Mouse (Mus musculus): ENCODE measurements around the gene Fads6. TPM values are rescaled to one million over a fixed set of nuclear protein-coding genes. Genes with fewer than 3 reads are reported as not detected.
A peak's percentile ranks its signal among the peaks of the same experiment; 100 is the strongest.

Gene Fads6
- total RNA-seq, 2 experiments from 2014 or later, result 2.9 to 3.6 TPM

DNA sequence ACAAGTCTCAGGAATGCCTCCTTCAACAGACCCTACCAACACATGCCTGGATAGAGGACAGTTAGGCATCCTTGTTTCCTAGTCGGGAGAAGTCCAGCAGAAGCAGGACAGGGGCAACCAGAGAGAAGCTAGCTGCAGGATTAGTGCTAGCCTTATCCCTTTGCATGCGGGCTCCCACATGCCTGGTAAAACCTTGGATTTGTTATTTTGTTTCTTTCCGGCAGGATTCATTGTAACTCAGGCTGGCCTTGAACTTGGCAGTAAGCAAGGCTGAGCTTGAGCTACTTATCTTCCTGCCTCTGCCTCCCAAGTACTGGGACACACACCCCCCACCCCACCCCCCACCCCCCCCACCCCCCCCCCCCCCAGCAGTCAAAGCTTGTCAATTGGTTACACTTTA is 46.2 kb downstream of the Fads6 start:
- DNase-seq, result no peak

DNA sequence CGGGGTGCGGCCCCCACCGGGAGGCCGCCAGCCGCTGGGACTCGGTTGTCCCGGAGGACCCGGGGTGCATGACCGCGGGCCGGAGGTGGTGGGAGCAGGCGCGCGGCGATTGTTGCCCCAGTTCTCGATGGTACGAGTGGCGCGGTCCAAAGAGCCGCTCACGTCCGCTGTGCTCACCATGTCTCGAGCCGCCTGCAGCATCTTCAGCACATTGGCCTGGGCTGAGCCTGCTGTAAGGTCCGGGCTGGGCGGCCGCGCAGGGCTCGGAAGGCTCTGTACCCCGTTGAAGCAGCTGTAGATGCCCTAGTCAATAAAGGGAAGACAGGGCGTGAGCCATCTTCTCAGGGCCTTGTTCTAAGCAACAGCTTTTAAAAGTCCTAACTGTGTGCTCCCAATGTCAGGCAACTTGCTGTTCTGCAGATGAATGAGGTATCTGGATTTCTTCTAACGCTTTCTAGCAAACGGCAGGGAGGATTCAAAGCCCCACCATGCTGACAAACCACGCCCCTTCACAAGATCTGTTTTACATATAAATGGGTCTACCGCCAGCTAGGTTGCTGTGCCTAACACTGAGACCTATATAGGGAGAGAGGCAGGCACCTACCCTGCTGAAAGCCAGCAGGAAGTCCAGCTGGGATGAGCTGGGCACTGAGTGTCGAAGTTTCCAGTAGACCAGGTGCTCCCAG is 46.9 kb downstream of the Fads6 start:
- DNase-seq, result no peak

DNA sequence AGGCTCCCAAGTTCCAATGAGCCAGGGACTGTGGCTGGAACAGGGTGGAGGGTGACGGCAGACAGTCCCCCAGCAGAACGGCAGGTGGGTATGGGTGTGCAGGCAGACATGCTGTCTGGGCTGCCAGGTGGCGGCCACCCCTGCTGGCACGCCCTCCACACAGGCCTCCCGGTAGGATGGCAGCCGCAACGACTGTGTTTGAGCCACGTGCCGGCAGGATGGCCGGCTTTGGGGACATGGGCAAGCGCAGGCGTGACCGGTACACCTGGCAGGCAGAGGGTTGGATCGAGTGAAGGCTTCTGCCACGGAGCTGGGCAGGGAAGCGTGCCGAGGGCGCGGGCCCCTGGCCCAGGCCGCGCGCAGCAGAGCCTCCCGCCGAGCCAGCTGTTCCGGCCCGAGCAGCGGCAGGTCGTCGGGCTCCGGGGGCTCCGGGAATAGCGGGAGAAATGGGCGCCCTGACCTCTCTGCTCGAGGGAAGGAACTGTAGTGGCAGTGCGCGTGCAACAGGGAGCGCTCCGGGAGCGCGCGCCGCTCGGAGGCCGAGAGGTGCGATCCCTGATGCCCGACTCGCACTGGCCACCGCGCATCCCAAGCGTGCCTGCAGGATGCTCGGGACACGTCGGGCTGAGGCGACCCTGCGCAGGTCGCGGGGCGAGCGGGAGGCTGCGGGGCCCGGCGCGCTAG is 47.6 kb downstream of the Fads6 start:
- DNase-seq, result no peak

DNA sequence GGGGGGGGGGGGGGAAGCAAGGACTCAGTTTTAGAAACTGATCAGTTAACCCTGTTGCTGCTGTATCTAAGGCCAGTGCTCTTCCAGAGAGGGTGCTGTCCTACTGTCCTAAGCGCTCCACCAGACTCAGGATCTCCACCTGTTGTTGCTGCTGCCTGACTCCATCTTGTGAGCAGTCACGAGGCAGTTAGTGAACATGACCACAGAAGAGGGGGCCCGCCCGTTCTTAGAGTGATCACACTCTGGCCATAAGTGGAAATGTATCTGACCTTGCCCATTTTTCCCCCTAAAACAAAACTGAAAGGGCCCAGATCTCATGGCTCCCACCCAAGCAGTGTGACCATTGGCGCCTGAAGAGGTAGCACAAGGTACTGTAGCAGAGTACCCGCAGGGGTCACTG is 49.5 kb downstream of the Fads6 start:
- no peak for DNase-seq

DNA sequence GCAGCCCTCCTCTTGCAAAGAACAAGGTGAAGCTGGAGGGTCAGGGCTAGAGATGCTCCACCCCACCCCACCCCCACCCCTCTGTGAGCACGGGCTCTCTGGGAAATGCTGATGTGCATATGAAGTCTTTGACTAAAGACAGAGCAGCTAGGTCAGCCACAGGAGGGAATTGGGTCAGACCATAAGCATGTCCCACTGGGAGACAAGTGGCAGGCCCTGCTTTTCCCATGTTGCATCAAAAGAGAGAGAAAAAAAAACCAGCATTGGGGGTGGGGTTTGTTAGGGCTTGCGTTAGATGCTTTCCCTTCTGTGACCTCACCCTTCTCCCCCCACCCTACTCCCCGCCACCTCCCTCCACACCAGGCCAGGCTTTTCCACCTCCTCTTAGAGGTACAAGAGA is 50.2 kb downstream of the Fads6 start:
- no peak for DNase-seq

DNA sequence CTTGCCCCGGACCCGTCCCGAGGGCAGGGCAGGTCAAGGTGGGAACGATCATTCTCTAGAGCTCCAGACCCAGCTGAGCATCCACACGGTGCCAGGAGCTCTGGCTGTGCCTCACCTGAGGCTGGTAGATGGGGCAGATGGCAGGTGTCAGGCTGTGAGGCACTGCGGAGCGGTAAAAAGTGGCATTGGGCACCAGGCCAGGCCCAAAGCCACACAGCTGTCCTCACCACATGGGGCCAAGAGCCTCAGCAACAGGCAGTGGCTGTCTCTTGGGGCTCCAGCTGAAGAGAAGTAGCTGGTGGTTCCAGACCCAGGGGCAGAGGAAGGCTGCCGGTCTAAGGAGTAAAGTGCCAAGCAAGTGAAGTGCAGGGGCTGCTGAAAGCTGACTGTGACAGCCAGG is 51.1 kb downstream of the Fads6 start:
- no peak for DNase-seq

DNA sequence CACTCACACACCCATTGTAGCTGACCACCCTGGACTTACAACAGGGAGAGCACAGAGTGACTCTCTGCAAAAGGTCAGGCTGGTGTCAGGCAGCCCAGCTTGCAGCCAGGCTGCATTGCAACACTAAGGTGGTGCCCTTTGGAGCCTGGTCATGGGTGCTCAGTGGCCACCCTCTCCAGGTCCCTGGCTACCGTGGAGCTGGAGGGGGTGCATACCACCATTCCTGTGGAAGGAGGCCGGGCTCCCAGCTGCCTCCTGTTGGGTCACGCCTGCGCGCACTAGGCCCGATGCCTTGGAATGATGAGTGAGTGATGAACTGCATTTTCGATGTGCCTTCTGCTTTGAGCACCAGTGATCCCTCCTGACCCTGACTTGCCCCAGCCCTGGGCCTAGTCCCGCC is 52.6 kb downstream of the Fads6 start:
- no peak for DNase-seq

DNA sequence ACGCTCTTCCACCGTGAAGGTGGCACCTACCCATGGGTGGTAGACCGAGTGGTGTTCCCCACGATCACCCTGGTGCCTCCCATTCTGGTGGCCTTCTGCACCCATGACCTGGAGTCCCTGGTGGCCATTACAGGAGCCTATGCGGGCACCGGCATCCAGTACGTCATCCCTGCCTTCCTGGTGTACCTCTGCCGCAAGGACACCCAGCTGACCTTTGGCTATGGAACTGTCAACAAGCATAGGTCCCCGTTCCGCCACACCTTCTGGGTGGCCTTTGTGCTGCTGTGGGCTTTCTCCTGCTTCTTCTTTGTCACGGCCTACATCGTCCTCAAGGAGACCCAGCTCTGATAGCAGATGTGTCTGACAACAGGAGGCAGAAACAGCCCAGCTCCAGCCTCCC is 53.7 kb downstream of the Fads6 start:
- DNase-seq, result no peak

DNA sequence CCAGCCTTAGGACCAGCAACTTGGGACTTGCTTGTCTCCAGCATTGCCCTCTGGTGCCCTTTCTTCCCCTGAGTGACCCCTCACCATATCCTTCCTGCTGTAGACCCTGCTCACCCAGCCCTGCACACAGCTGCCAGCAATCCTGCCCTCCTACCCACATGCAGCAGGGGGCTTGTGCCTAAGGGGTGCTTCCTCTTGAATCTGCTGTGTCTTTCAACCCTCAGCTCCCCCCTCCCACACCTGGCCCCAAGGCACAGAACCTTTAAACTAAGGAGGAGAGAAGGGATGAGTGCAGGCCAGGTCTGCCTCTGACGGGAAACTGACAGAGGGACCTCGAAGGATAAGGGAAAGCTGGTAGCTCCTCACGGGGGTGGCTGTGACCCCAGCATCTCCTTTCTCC is 54.7 kb downstream of the Fads6 start:
- DNase-seq, result no peak

DNA sequence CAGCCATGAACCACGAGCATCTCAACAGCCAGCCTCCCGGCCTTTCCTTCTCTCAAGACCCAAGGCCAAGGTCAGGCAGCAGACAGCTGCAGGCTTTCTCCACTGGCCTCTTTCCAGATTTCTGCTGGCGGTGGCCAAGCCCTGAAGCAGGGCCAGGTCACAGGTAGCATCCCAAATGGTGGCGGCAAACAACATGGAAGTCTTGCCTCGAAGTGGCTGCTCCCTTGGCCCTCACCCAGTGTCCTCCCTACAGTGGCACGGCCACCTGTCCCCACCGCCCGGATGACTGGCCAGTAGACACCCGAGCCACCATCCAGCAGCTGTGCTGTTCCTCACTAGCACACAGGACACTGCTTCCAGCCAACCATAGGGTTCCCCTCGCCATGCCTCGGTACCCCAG is 56.1 kb downstream of the Fads6 start:
- peak; percentile 83 for DNase-seq

DNA sequence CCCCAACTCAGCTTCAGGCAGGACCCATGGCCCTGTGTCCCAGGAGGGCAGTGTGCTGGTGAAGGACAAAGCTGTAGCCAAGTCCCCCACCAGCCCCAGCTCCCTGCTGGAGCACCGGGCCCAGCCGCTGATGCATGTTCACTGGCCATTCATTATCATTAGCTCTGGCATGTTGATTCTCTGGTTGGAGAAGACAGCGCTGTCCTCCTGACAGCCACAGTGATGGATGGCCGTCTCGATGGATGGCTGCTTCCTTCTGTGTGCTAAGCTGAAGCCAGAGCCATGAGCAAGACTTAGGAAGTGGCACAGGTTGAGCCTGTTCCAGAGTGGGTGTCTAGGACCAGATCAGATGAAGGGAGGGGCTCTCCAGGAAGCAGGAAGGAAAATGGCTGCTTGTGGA is 60.9 kb downstream of the Fads6 start:
- no peak for DNase-seq

DNA sequence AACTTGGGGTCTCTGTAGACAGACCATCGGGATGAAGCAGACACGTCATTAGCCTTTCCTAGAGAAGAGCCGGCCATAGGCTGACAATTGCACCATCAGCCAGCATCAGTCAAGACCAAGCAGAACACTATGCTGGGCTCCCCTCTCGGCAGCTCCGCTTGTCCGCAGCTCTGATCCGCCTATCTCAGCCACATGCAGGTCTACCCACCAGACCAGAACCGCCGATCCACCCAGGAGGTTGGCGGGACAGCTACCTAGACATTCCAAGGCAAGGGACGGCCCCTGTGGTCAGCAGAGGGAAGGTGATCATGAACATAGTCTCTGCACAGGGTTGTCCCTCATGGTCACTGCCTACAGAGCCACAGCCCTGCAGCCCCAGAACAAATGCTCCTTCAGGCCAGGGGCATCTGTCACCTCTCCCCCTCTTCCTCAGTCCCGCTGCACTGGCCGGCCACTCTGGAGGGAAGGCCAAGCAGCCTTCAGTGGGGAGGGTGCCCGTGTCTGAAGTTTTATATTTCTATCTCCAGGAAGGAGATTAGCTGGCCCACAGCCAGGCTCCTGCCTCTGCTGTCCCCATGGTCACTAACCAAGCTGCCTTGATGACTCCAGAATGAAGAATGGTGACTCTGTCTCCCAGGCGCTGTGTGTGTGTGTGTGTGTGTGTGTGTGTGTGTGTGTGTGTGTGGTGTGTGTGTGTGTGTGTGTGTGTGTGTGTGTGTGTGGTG is 63.0 kb downstream of the Fads6 start:
- DNase-seq, result no peak

DNA sequence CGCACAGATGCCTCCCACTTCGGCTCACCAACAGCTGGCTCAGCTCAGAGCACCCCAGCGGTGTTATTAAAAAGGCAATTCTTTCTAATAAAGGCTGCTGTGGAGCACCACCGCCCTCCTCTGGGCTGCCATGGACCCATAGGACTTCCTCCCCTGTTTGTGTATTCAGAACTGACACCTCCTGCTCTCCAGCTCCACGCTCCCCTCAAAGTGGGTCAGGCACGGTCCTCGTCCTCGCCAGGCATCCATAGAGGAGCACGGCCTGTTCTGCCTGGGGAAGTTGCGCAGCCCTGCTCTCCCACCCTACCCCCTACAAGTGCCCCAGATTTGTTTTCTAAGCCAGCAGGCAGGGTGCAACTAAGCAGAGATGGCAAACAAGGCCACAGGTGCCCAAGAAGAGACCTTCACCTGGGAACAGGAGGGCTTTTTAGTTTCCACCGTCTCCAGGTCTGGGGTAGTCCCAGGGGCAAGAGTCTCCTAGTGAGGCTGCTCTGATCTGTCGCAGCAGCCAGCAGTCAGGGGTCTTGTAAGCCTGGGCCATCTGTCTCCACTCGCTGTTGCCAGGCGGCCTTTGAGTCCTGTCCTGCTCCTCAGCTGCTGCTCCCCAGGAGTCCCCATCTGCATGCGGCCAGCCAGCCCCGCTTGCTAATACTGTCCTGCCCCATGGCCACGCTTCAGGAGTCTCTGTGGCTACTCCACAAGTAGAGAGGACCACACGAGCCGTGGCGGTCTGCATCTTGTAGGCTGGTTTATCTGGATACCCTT is 63.8 kb downstream of the Fads6 start:
- no peak for DNase-seq

DNA sequence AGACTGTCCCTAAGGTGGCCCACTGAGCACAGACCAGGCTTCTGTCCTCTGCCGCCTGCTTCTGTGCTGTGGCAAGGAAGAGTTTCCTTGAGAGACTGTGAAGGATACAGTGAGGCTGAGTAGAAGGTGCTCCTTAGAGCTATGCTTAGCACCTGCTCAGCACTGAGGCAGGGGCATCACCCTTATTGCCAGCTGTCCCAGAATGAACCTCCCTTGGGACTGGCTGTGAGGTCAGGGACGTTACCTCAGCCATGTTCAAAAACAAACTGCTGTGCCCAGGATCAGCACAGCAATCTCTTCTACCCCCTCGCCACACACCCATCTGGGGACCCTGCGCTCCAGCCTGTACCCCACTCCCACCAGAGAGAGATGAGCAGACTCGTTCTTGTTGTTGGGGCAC is 64.6 kb downstream of the Fads6 start:
- no peak for DNase-seq

DNA sequence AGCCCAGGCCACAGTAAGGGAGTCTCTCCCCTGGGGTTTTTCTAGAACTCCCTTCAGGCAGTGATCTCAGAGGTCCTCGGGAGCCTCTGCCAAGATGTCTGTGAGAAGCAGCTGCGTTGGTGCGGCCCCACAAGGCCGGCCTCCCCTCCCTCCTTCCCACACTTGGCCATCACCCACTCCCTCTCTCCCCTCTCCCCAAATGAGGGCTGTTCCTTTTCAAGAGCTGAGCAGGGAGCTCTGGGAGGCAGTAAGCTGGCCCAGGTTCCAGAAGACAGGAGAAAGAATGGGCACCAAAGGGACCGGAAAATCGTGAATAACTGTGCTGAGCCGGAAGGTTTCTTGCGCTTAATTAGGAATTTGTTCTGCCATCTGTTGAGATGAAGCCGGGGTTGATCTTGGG is 65.5 kb downstream of the Fads6 start:
- no peak for DNase-seq

DNA sequence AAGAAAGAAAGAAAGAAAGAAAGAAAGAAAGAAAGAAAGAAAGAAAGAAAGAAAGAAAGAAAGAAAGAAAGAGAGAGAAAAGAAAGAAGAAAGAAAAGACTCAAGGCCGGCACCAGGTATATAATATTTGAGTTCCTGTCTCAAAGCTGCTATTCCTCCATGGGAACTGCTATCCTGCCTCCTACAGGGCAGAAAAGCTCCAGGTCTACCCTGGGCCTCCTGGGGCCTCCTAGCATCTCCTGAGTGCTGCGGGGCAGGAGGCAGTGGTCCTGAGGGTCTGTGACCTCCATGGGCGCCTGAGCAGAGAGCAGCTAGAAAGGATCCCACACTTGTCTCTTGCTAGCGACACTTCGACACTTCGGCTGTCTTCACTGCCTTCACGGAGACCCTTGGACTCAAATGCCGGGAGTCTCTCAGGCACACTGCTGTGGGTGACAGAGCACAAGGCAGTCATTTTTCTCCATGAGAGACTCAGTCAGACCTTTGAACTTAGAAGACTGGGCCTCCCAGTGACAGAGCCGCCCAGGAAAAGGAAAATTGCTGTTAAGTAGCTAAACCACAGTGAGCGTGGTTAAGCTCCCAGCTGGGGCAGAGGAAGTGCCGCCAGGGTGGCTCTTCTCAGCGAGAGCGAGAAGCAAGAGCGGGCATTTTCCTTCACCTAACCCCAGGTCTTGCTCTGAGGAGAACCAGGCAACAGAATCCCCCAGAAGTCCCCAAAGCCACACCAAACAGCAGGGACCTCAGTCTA is 66.1 kb downstream of the Fads6 start:
- no peak for DNase-seq

Small RNA genes lying within 50 kb of the gene (microRNA-seq; reads per million reads assigned to microRNA genes)
- gene Gm25837 (ENCODE audit: borderline replicate concordance in 2 of 2), result 0 reads per million in 2 experiments

Other genes with a start within 250 kb of the Fads6 start
- gene Cd300ld3, start 249.3 kb downstream of the Fads6 start, total RNA-seq (2021), result 1 to 10 TPM; 1.2 to 3.7 TPM
- not detected for gene Cd300e, start 235.5 kb downstream of the Fads6 start, total RNA-seq (2021)
- gene Rab37, start 206.2 kb downstream of the Fads6 start, total RNA-seq (2021), result under 1 TPM in 1 of 2 experiments, not detected in 1; 0.19 TPM
- gene Cd300lf, start 163.7 kb downstream of the Fads6 start, total RNA-seq (2021), result not detected
- gene Slc9a3r1, start 134.3 kb downstream of the Fads6 start, total RNA-seq (2021), result 1 to 10 TPM; 2.3 to 3.9 TPM
- gene Tmem104, start 110.2 kb downstream of the Fads6 start, total RNA-seq (2021), result 1 to 10 TPM; 4.1 to 5.8 TPM
- 10 to 100 TPM; 10.7 to 13.2 TPM for gene Nat9, start 109.8 kb downstream of the Fads6 start, total RNA-seq (2021)
- gene Grin2c, start 30.4 kb downstream of the Fads6 start, total RNA-seq (2021), result under 1 TPM in 1 of 2 experiments, not detected in 1; 0.05 TPM
- gene Fdxr, start 20.6 kb downstream of the Fads6 start, total RNA-seq (2021), result 1 to 10 TPM; 3.6 to 3.8 TPM
- not detected for gene Otop2, start 9.5 kb upstream of the Fads6 start, total RNA-seq (2021)
- under 1 TPM; 0.56 to 0.97 TPM for gene Ush1g, start 24.4 kb upstream of the Fads6 start, total RNA-seq (2021)
- not detected for gene Otop3, start 37.1 kb upstream of the Fads6 start, total RNA-seq (2021)
- 1 to 10 TPM; 1.4 to 2.8 TPM for gene Hid1, start 70.1 kb upstream of the Fads6 start, total RNA-seq (2021)
- 1 to 10 TPM; 3.1 to 4.0 TPM for gene Cdr2l, start 84.3 kb upstream of the Fads6 start, total RNA-seq (2021)
- 10 to 100 TPM; 86.6 to 96.1 TPM for gene Mrpl58, start 106.1 kb upstream of the Fads6 start, total RNA-seq (2021)
- gene Atp5h, start 122.3 kb upstream of the Fads6 start, total RNA-seq (2021), result 100 to 1,000 TPM; 909 to 922 TPM
- gene Kctd2, start 122.5 kb upstream of the Fads6 start, total RNA-seq (2021), result 10 to 100 TPM; 13.4 to 14.4 TPM
- gene Trim80, start 142.9 kb upstream of the Fads6 start, total RNA-seq (2021), result not detected
- not detected for gene Slc16a5, start 164.8 kb upstream of the Fads6 start, total RNA-seq (2021)
- 1 to 10 TPM in 1 of 2 experiments, under 1 TPM in 1; 0.94 to 1.0 TPM for gene Armc7, start 178.0 kb upstream of the Fads6 start, total RNA-seq (2021)
- gene Nt5c, start 194.2 kb upstream of the Fads6 start, total RNA-seq (2021), result 10 to 100 TPM in 1 of 2 experiments, 1 to 10 TPM in 1; 8.7 to 11.2 TPM
- 10 to 100 TPM; 36.9 to 41.2 TPM for gene Jpt1, start 216.7 kb upstream of the Fads6 start, total RNA-seq (2021)
- 100 to 1,000 TPM; 119 to 122 TPM for gene Sumo2, start 238.6 kb upstream of the Fads6 start, total RNA-seq (2021)